Mouse (Mus musculus): Measurements from ENCODE around the gene Brms1l. TPM values are rescaled to one million over a fixed set of nuclear protein-coding genes. Genes with fewer than 3 reads are reported as not detected.
"Not testable (repeated sequence)": the region's sequence is repeated elsewhere in the genome, so short reads cannot be mapped to it uniquely, and the experiment has no call there.

The Brms1l gene
- total RNA-seq (2014; rRNA removed) (38.0 and 39.7 TPM in 2 replicates), polyA plus RNA-seq (2015; fragmentation: Nextera tagmentation; extraction: Ambion mirVana) (38.3 and 40.5 TPM in 2 replicates)

GRCm38 (mm10) chr12:55836199-55836951 is at the start of gene Brms1l:
TSS of gene Brms1l (plus strand) at chr12:55836324.
- Histone ChIP-seq H3K9ac (replicated peaks; ENCODE audit: low read length, poor library complexity, severe bottlenecking) (peak within 1 kb of the TSS; percentile 68), H3K4me3 (ENCODE audit: low read depth, low read length) (peak within 1 kb of the TSS; percentile 73), H3K36me3 (ENCODE audit: insufficient read depth, low read length) (no peaks in the 10 kb centered on the region), H3K27me3 (ENCODE audit: insufficient read depth, low read length) (no peaks in the 10 kb centered on the region), H3K27ac (ENCODE audit: low read depth, low read length) (peak within 1 kb of the TSS; percentile 89), H3K4me1 (ENCODE audit: insufficient read depth, low read length) (peaks cover 3% of the 10 kb centered on the region; the same call in 1 of the 2 replicates), H3K9me3 (ENCODE audit: low read length) (no peaks in the 10 kb centered on the region), H3K4me2 (ENCODE audit: low read depth, low read length, poor library complexity, severe bottlenecking) (peak within 1 kb of the TSS; percentile 73)
- ATAC-seq (ENCODE audit: low FRiP score) = peak; percentile 100
- WGBS = under 1% methylated on average over 73 of the region's 77 CpGs
- no peak for TF ChIP-seq CTCF (IDR thresholded peaks at IDR 0.05)
- peak; percentile 99 for DNase-seq (ENCODE audit: low spot score)

DNA sequence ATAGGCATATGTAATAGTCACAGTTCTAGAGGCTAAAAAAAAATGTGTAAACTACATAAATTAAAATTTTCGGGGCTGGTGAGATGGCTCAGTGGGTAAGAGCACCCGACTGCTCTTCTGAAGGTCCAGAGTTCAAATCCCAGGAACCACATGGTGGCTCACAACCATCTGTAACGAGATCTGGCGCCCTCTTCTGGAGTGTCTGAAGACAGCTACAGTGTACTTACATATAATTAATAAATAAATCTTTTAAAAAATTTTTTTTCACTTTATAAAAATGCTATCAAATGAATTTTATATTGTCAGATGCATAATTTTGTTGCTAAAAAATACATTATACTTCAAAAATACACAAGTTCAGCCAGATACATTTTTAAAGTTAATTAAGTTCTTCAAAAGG is 41.6 kb upstream of the Brms1l start:
- H3K27me3 ChIP-seq (ENCODE audit: insufficient read depth, low read length); H3K36me3 ChIP-seq (ENCODE audit: insufficient read depth, low read length); H3K4me3 ChIP-seq (ENCODE audit: low read depth, low read length); DNase-seq (ENCODE audit: low spot score); ATAC-seq (ENCODE audit: low FRiP score); H3K4me2 ChIP-seq (ENCODE audit: low read depth, low read length, poor library complexity, severe bottlenecking); H3K9me3 ChIP-seq (ENCODE audit: low read length); H3K4me1 ChIP-seq (ENCODE audit: insufficient read depth, low read length); H3K27ac ChIP-seq (ENCODE audit: low read depth, low read length); H3K9ac ChIP-seq (replicated peaks; ENCODE audit: low read length, poor library complexity, severe bottlenecking): not testable (repeated sequence)
- WGBS = 87% methylated on average over 4 of the region's 4 CpGs

DNA sequence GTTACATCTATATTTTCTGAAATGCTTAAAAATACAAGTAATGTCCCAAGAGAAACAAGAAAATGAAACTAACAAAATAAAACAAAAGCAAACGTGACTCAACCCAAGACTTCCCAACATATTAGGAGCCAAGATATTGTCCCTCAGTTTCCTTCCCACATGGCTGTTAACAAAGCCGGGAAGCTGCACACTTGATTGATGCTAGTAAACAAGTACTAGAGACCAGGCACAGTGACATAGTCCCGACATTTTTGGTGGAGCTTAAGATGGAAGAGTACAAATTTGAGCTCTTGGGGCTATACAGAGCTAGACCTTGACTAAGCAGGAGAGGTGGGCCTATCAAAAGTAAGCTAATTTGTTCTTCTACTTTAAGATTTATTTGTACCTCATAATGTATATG is 39.0 kb upstream of the Brms1l start:
- ATAC-seq (ENCODE audit: low FRiP score) (no peak), DNase-seq (ENCODE audit: low spot score) (no peak)

DNA sequence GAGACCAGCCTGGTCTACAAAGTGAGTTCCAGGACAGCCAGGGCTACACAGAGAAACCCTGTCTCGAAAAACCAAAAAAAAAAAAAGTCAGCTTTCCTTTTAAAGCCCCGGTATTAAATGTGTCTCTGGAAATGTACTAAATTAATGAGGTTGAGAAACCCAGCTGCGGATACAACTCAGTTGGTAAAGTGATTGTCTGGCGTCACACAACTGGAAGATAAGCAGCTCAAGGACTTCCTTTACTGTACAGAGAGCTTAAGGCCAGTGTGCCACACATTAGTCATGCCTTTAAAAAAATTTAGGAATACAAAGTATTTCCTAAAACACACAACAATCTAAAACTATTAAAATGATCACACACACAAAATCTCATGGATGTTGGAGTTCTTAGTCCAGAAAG is 37.4 kb upstream of the Brms1l start:
- WGBS = 97% methylated on average over 4 of the region's 4 CpGs
- no peak overlapping the region for H3K4me2 ChIP-seq (ENCODE audit: low read depth, low read length, poor library complexity, severe bottlenecking)
- TF ChIP-seq CTCF (IDR thresholded peaks at IDR 0.05) = no peak
- no peak overlapping the region for H3K27ac ChIP-seq (ENCODE audit: low read depth, low read length)
- no peak for ATAC-seq (ENCODE audit: low FRiP score)
- H3K9me3 ChIP-seq (ENCODE audit: low read length) = no peaks in the 10 kb centered on the region
- H3K36me3 ChIP-seq (ENCODE audit: insufficient read depth, low read length) = no peaks in the 10 kb centered on the region
- no peaks in the 10 kb centered on the region for H3K4me1 ChIP-seq (ENCODE audit: insufficient read depth, low read length)
- no peaks in the 10 kb centered on the region for H3K27me3 ChIP-seq (ENCODE audit: insufficient read depth, low read length)
- no peak overlapping the region for H3K4me3 ChIP-seq (ENCODE audit: low read depth, low read length)
- no peak overlapping the region for H3K9ac ChIP-seq (replicated peaks; ENCODE audit: low read length, poor library complexity, severe bottlenecking)
- DNase-seq (ENCODE audit: low spot score) = no peak

More for the DNA sequence above, 39.0 kb upstream of the Brms1l start:
- no peak for TF ChIP-seq CTCF (IDR thresholded peaks at IDR 0.05)
- H3K36me3 ChIP-seq (ENCODE audit: insufficient read depth, low read length) = no peaks in the 10 kb centered on the region
- 87% methylated on average over 3 of the region's 3 CpGs for WGBS
- no peak overlapping the region for H3K4me3 ChIP-seq (ENCODE audit: low read depth, low read length)
- H3K4me2 ChIP-seq (ENCODE audit: low read depth, low read length, poor library complexity, severe bottlenecking) = no peak overlapping the region
- no peaks in the 10 kb centered on the region for H3K27me3 ChIP-seq (ENCODE audit: insufficient read depth, low read length)
- no peaks in the 10 kb centered on the region for H3K9me3 ChIP-seq (ENCODE audit: low read length)
- H3K4me1 ChIP-seq (ENCODE audit: insufficient read depth, low read length) = no peaks in the 10 kb centered on the region
- H3K9ac ChIP-seq (replicated peaks; ENCODE audit: low read length, poor library complexity, severe bottlenecking) = no peak overlapping the region
- H3K27ac ChIP-seq (ENCODE audit: low read depth, low read length) = no peak overlapping the region

GRCm38 (mm10) chr12:55800144-55800543 is 36.0 kb upstream of the Brms1l start:
- 92% methylated on average over 5 of the region's 5 CpGs for WGBS
- H3K9me3 ChIP-seq (ENCODE audit: low read length) = no peaks in the 10 kb centered on the region
- TF ChIP-seq CTCF (IDR thresholded peaks at IDR 0.05) = no peak
- H3K4me1 ChIP-seq (ENCODE audit: insufficient read depth, low read length) = no peaks in the 10 kb centered on the region
- no peaks in the 10 kb centered on the region for H3K36me3 ChIP-seq (ENCODE audit: insufficient read depth, low read length)
- H3K4me3 ChIP-seq (ENCODE audit: low read depth, low read length) = no peak overlapping the region
- H3K27ac ChIP-seq (ENCODE audit: low read depth, low read length) = no peak overlapping the region
- H3K27me3 ChIP-seq (ENCODE audit: insufficient read depth, low read length) = no peaks in the 10 kb centered on the region
- no peak overlapping the region for H3K4me2 ChIP-seq (ENCODE audit: low read depth, low read length, poor library complexity, severe bottlenecking)
- H3K9ac ChIP-seq (replicated peaks; ENCODE audit: low read length, poor library complexity, severe bottlenecking) = no peak overlapping the region
- ATAC-seq (ENCODE audit: low FRiP score) = no peak
- no peak for DNase-seq (ENCODE audit: low spot score)

GRCm38 (mm10) chr12:55801131-55801530 is 35.0 kb upstream of the Brms1l start:
- H3K4me1 ChIP-seq (ENCODE audit: insufficient read depth, low read length) = no peaks in the 10 kb centered on the region
- H3K9me3 ChIP-seq (ENCODE audit: low read length) = no peaks in the 10 kb centered on the region
- DNase-seq (ENCODE audit: low spot score) (no peak), ATAC-seq (ENCODE audit: low FRiP score) (no peak)
- no peak overlapping the region for H3K4me2 ChIP-seq (ENCODE audit: low read depth, low read length, poor library complexity, severe bottlenecking)
- H3K36me3 ChIP-seq (ENCODE audit: insufficient read depth, low read length) = no peaks in the 10 kb centered on the region
- no peaks in the 10 kb centered on the region for H3K27me3 ChIP-seq (ENCODE audit: insufficient read depth, low read length)
- no peak overlapping the region for H3K9ac ChIP-seq (replicated peaks; ENCODE audit: low read length, poor library complexity, severe bottlenecking)
- peak; percentile 23; the same call in 1 of the 2 replicates for TF ChIP-seq CTCF (IDR thresholded peaks at IDR 0.05)
- WGBS = 90% methylated on average over 4 of the region's 4 CpGs
- H3K4me3 ChIP-seq (ENCODE audit: low read depth, low read length) = no peak overlapping the region
- H3K27ac ChIP-seq (ENCODE audit: low read depth, low read length) = no peak overlapping the region
